Comparison of ENCODE assay signal across 25 mouse cellular contexts in the genomic region with DNA sequence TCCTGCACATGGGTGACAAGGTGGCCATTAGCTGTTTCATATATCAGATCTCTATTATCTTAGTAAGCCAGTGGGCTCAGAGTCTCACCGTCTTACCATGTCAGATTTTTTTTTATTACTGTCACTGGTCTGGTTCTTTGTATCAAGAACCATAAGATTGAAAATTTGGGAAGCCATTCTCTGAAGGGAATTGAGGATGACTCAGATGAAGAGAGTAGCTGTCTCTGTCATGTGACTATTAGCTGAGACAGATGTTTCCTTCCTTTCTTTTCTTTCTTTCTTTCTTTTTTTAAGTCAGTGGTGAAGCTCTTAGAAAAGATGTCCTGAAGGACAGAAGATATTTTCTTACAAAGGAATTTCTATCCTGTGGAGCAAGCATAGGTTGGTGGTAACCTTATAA.
"Had no signal": no experiment of that assay in that cellular context is flagged by ENCODE, and none has a peak within 500 bp of the region (broad histone marks: within the 10 kb centered on the region; RNA-seq: fewer than 3 reads in every experiment).

No protein-coding gene starts in this region.

- H3K9ac ChIP-seq: heart, embryonic 13.5 days; heart, embryonic 15.5 days; hindbrain, embryonic 12.5 days; hindbrain, embryonic 14.5 days; intestine, embryonic 15.5 days; limb, embryonic 13.5 days; limb, embryonic 15.5 days; liver, embryonic 12.5 days; liver, embryonic 14.5 days had no signal

- H3K36me3 ChIP-seq: heart, embryonic 13.5 days; heart, embryonic 15.5 days; hindbrain, embryonic 10.5 days; hindbrain, embryonic 12.5 days; intestine, embryonic 15.5 days; limb, embryonic 13.5 days; limb, embryonic 15.5 days; liver, embryonic 12.5 days had no signal

- H3K4me1 ChIP-seq: heart, embryonic 13.5 days; heart, embryonic 15.5 days; hindbrain, embryonic 12.5 days; limb, embryonic 13.5 days; liver, embryonic 12.5 days had no signal

- H3K9me3 ChIP-seq: heart, embryonic 13.5 days; heart, embryonic 15.5 days; hindbrain, embryonic 10.5 days; hindbrain, embryonic 12.5 days; intestine, embryonic 15.5 days; limb, embryonic 13.5 days; limb, embryonic 15.5 days; liver, embryonic 12.5 days had no signal

- H3K4me2 ChIP-seq: heart, embryonic 11.5 days; heart, embryonic 13.5 days; heart, embryonic 15.5 days; hindbrain, embryonic 12.5 days; hindbrain, embryonic 14.5 days; intestine, embryonic 15.5 days; limb, embryonic 13.5 days; limb, embryonic 15.5 days; liver, embryonic 12.5 days had no signal

- H3K4me3 ChIP-seq: gastrocnemius, adult 2 months; heart, adult 2 months; heart, embryonic 13.5 days; heart, embryonic 15.5 days; hindbrain, embryonic 10.5 days; hindbrain, embryonic 12.5 days; intestine, embryonic 15.5 days; limb, embryonic 13.5 days; limb, embryonic 15.5 days; liver, embryonic 12.5 days had no signal

- H3K27me3 ChIP-seq: heart, embryonic 13.5 days; heart, embryonic 15.5 days; hindbrain, embryonic 12.5 days; intestine, embryonic 15.5 days; limb, embryonic 15.5 days; liver, embryonic 12.5 days had no signal

- DNase-seq: gastrocnemius, adult 2 months; gastrocnemius, postnatal 10 days; gastrocnemius, postnatal 25 days; heart, adult 2 months; heart, postnatal 14 days; heart, postnatal 4 days; kidney, adult 18-20 months; kidney, adult 8-10 months; kidney, postnatal 10 days; kidney, postnatal 25 days; kidney, postnatal 4 days; layer of hippocampus, adult 9-11 months; layer of hippocampus, postnatal 36 days; left cerebral cortex, postnatal 4 days had no signal

- H3K27ac ChIP-seq: gastrocnemius, adult 2 months; heart, adult 2 months; heart, embryonic 13.5 days; heart, embryonic 15.5 days; hindbrain, embryonic 10.5 days; hindbrain, embryonic 12.5 days; hindbrain, embryonic 14.5 days; intestine, embryonic 15.5 days; limb, embryonic 13.5 days; limb, embryonic 15.5 days; liver, embryonic 12.5 days; liver, embryonic 14.5 days had no signal
